Mouse (Mus musculus): Measurements from ENCODE around the gene Ugcg. TPM values are rescaled to one million over a fixed set of nuclear protein-coding genes. Genes with fewer than 3 reads are reported as not detected.

Gene Ugcg
- polyA plus RNA-seq, 1 experiment: 10.9 TPM

GRCm38 (mm10) chr4:59224889-59225288 lies 35.8 kb downstream of the Ugcg start:
- DNase-seq (ENCODE audit: low read depth): no peak

- no peak for DNase-seq (ENCODE audit: low read depth)
These were observed 38.0 kb downstream of the Ugcg start for GRCm38 (mm10) chr4:59227047-59227446.

GRCm38 (mm10) chr4:59228951-59229350 lies 39.9 kb downstream of the Ugcg start:
- DNase-seq (ENCODE audit: low read depth): no peak

- DNase-seq (ENCODE audit: low read depth): no peak
These were observed 42.4 kb downstream of the Ugcg start for GRCm38 (mm10) chr4:59231266-59232055.

- DNase-seq (ENCODE audit: low read depth): no peak
These were observed 45.0 kb downstream of the Ugcg start for GRCm38 (mm10) chr4:59234014-59234413.

- no peak for DNase-seq (ENCODE audit: low read depth)
These were observed 45.6 kb downstream of the Ugcg start for GRCm38 (mm10) chr4:59234451-59235216.

- no peak for DNase-seq (ENCODE audit: low read depth)
These were observed 47.3 kb downstream of the Ugcg start for GRCm38 (mm10) chr4:59236362-59236761.

GRCm38 (mm10) chr4:59238641-59239311 lies 49.7 kb downstream of the Ugcg start:
- DNase-seq (ENCODE audit: low read depth): no peak

GRCm38 (mm10) chr4:59239312-59239728 lies 50.3 kb downstream of the Ugcg start:
- DNase-seq (ENCODE audit: low read depth): no peak

- no peak for DNase-seq (ENCODE audit: low read depth)
These were observed 51.1 kb downstream of the Ugcg start for GRCm38 (mm10) chr4:59240160-59240559.

- DNase-seq (ENCODE audit: low read depth): no peak
These were observed 52.0 kb downstream of the Ugcg start for GRCm38 (mm10) chr4:59241096-59241495.

- no peak for DNase-seq (ENCODE audit: low read depth)
These were observed 53.2 kb downstream of the Ugcg start for GRCm38 (mm10) chr4:59242221-59242620.

GRCm38 (mm10) chr4:59243802-59244493 lies 54.9 kb downstream of the Ugcg start:
- no peak for DNase-seq (ENCODE audit: low read depth)

GRCm38 (mm10) chr4:59244791-59245555 lies 55.9 kb downstream of the Ugcg start:
- no peak for DNase-seq (ENCODE audit: low read depth)

- DNase-seq (ENCODE audit: low read depth): no peak
These were observed 56.7 kb downstream of the Ugcg start for GRCm38 (mm10) chr4:59245776-59246175.

- DNase-seq (ENCODE audit: low read depth): no peak
These were observed 58.5 kb downstream of the Ugcg start for GRCm38 (mm10) chr4:59247545-59247944.

GRCm38 (mm10) chr4:59248035-59248434 lies 59.0 kb downstream of the Ugcg start:
- DNase-seq (ENCODE audit: low read depth): no peak

GRCm38 (mm10) chr4:59252386-59253054 lies 63.5 kb downstream of the Ugcg start:
- DNase-seq (ENCODE audit: low read depth): peak; percentile 79

- no peak for DNase-seq (ENCODE audit: low read depth)
These were observed 64.0 kb downstream of the Ugcg start for GRCm38 (mm10) chr4:59253055-59253434.

- no peak for DNase-seq (ENCODE audit: low read depth)
These were observed 65.3 kb downstream of the Ugcg start for GRCm38 (mm10) chr4:59254397-59254796.

- DNase-seq (ENCODE audit: low read depth): no peak
These were observed 66.9 kb downstream of the Ugcg start for GRCm38 (mm10) chr4:59255988-59256387.

Data from gonadal fat pad, adult 2 months (tissue).